Mouse (Mus musculus) forebrain, postnatal 0 days (tissue): ENCODE measurements at regions not wholly inside any gene's neighbourhood (a gene's known extent, or its start where the extent isn't known, plus 50 kb on each side); places are given as distances from the start of the nearest gene placed in this dataset.

ENCODE experiments used
- ATAC-seq: fragments of 200-750 bp; cut with Nextera tagmentation; 2 replicates; pipeline ENCODE4 v1.8.0; 2017; ENCODE audit warnings: mild to moderate bottlenecking, moderate library complexity
- DNase-seq: peaks from one replicate; pipeline ENCODE4 v3.0.0-alpha.2; 2015
- H3K27ac ChIP-seq: fragments of 300-500 bp; sonication (generic); 2 replicates; pipeline ENCODE4 v1.5.1; 2014; ENCODE audit warnings: low read depth, mild to moderate bottlenecking, antibody characterized with exemption, low read length, moderate library complexity, mixed read lengths
- H3K27me3 ChIP-seq: fragments of 300-500 bp; sonication (generic); 2 replicates; pipeline ENCODE4 v1.6.1; 2014; ENCODE audit warnings: mild to moderate bottlenecking, low read length, mixed read lengths; ENCODE audit not compliant: insufficient read depth
- H3K36me3 ChIP-seq: fragments of 300-500 bp; sonication (generic); 2 replicates; pipeline ENCODE4 v1.6.1; 2014; ENCODE audit warnings: mild to moderate bottlenecking, moderate library complexity; ENCODE audit not compliant: insufficient read depth
- H3K4me1 ChIP-seq: fragments of 300-500 bp; sonication (generic); 2 replicates; pipeline ENCODE4 v1.6.1; 2014; ENCODE audit warnings: antibody characterized with exemption; ENCODE audit not compliant: insufficient read depth
- H3K4me2 ChIP-seq: fragments of 300-500 bp; sonication (generic); 2 replicates; pipeline ENCODE4 v1.6.1; 2014; ENCODE audit warnings: low read depth, mild to moderate bottlenecking, moderate library complexity
- H3K4me3 ChIP-seq: fragments of 300-500 bp; sonication (generic); 2 replicates; pipeline ENCODE4 v1.5.1; 2014; ENCODE audit warnings: low read depth, low read length, mixed read lengths
- H3K9ac ChIP-seq: fragments of 300-500 bp; sonication (generic); 2 replicates; pipeline ENCODE4 v1.6.1; 2014; ENCODE audit warnings: mild to moderate bottlenecking
- H3K9me3 ChIP-seq: fragments of 300-500 bp; sonication (generic); 2 replicates; pipeline ENCODE4 v1.6.1; 2016; ENCODE audit warnings: low read length
- CTCF ChIP-seq: sonication (generic); IDR thresholded peaks from 2 replicates; pipeline ENCODE4 v1.5.1; 2016; ENCODE audit warnings: antibody characterized with exemption, control low read depth, low read depth
- WGBS: fragments of 180-500 bp; shearing (Covaris S2); extraction: QIAGEN DNeasy Blood & Tissue Kit; methylation state at CpG from one replicate; pipeline ENCODE4 v1.1.7; 2014; 5-methylcytosine and 5-hydroxymethylcytosine counted together

- H3K4me1 ChIP-seq: no peaks in the 10 kb centered on the region
- no peak for TF ChIP-seq CTCF
- H3K4me2 ChIP-seq: no peak overlapping the region
- ATAC-seq: no peak
- no peak overlapping the region for H3K9ac ChIP-seq
- no peak overlapping the region for H3K4me3 ChIP-seq
- no peak for DNase-seq
- H3K27ac ChIP-seq: no peak overlapping the region
- H3K27me3 ChIP-seq: no peaks in the 10 kb centered on the region
- no peaks in the 10 kb centered on the region for H3K9me3 ChIP-seq
- WGBS: 67% methylated on average over 4 of the region's 4 CpGs
- H3K36me3 ChIP-seq: no peaks in the 10 kb centered on the region
Measured at GRCm38 (mm10) chr12:95937705-95938104, 245.7 kb downstream of the Flrt2 start.

DNA sequence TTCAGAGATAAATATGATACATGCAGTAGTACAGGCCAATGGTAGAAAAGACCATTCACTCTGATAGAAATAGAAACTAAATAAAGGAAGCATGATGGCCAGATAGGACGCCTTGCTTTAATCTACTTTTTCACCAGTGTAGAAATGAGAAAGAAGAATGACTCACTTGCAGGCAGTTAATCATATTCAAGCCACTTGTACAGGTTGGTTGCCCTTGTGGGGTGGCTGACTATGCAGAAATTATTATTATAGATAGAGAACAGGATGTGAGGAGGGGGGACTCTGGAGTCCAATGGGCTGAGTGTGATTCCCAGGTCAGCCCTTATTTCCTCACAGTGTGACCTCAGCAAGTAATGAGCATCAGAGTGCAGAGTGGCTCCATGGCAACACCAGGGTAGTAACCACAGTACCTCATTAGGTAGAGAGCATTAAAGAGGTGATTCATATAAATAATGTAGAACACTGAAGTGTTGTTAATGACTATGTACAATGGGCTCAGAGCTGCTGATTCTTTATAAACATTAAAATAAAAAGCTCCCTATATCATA lies 248.5 kb downstream of the Flrt2 start:
- H3K4me3 ChIP-seq: no peak overlapping the region
- no peak overlapping the region for H3K4me2 ChIP-seq
- 87% methylated on average over 1 of the region's 1 CpGs for WGBS
- H3K9me3 ChIP-seq: no peaks in the 10 kb centered on the region
- no peaks in the 10 kb centered on the region for H3K27me3 ChIP-seq
- no peak for ATAC-seq
- no peak overlapping the region for H3K9ac ChIP-seq
- no peak for DNase-seq
- H3K27ac ChIP-seq: no peak overlapping the region
- no peak for TF ChIP-seq CTCF
- no peaks in the 10 kb centered on the region for H3K36me3 ChIP-seq
- no peaks in the 10 kb centered on the region for H3K4me1 ChIP-seq

DNA sequence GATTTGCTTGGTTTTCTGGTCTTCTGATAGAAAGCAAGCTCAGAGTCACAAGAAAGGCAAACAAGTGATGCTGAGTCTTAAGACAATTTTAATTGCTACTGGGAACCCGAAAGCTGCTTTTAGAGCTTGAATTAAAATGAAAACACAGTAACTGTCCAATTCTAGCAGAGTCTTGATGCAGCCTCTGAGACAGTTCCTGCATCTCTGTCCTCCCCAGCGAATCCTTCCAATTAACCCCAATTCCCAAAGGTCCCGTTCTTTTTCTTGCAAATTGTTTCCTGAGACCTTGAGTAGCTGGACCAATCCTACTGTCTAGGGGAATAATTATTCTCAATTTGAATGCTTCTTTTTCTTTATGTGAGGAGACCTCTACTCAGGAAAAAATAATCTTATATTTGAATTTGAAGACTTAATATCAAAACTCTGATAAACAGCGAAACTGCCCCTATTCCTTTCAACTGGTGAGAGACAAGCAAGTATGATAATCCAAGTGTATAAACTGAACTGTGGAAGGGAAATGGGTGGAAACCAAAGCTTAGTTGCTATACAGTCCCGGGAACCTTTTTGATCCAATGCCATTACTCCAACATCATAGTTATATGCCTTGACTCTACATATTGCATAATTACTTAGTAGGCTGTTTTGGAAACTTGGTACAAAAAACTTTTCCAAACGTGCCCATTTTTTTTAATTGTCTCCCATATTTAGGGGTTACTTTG lies 267.9 kb downstream of the Flrt2 start:
- Histone ChIP-seq H3K27ac (no peak overlapping the region), H3K4me2 (no peak overlapping the region), H3K36me3 (no peaks in the 10 kb centered on the region), H3K4me1 (no peaks in the 10 kb centered on the region), H3K9ac (no peak overlapping the region), H3K9me3 (no peaks in the 10 kb centered on the region), H3K4me3 (no peak overlapping the region), H3K27me3 (no peaks in the 10 kb centered on the region)
- TF ChIP-seq CTCF: no peak
- ATAC-seq: no peak
- WGBS: 17% methylated on average over 6 of the region's 6 CpGs
- no peak for DNase-seq

DNA sequence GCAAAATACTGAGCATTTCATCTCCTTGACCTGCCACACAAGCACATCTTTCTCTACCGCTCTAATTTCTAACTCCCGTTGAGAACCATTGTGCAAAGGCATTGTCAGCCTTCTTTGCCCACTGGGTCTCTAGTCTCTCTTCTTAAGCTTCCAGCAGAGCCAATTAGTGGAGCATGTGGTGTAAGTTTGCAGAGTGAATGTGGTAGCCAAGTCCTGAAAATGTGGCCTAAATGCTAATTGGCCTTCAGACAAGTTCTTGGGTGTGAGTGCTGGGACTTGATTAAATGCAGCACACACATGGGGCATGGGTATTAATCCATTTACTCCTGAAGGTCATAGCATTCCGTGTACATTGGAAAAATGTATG lies 268.5 kb downstream of the Flrt2 start:
- H3K9me3 ChIP-seq: no peaks in the 10 kb centered on the region
- H3K4me3 ChIP-seq: no peak overlapping the region
- no peaks in the 10 kb centered on the region for H3K27me3 ChIP-seq
- H3K4me1 ChIP-seq: no peaks in the 10 kb centered on the region
- 9% methylated on average over 3 of the region's 3 CpGs for WGBS
- TF ChIP-seq CTCF: no peak
- H3K9ac ChIP-seq: no peak overlapping the region
- ATAC-seq: peak; percentile 51; the same call in 1 of the 2 replicates
- peak; percentile 32 for DNase-seq
- no peak overlapping the region for H3K4me2 ChIP-seq
- no peak overlapping the region for H3K27ac ChIP-seq
- no peaks in the 10 kb centered on the region for H3K36me3 ChIP-seq

DNA sequence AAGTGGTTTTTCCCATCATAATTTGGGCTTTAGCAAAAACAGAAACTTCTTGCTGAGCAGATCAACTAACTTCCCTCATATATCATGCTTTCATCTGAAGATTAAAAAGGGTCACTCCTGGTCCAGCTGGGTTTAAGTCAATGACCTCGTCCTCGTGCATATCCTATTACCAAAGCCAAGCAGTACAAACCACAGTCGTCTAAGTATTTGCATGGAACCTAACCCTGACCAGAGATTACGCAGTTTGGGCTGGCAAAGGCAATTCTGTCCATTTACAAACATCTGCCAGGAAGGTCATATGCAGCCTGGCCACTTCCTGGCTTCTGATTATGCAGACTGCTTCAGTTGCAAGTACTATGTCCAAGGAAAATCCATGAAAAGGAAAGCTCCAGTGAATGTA lies 270.8 kb downstream of the Flrt2 start:
- no peaks in the 10 kb centered on the region for H3K4me1 ChIP-seq
- H3K4me2 ChIP-seq: no peak overlapping the region
- no peaks in the 10 kb centered on the region for H3K9me3 ChIP-seq
- TF ChIP-seq CTCF: no peak
- no peaks in the 10 kb centered on the region for H3K27me3 ChIP-seq
- DNase-seq (no peak), ATAC-seq (no peak)
- WGBS: 69% methylated on average over 4 of the region's 4 CpGs
- H3K36me3 ChIP-seq: no peaks in the 10 kb centered on the region
- H3K27ac ChIP-seq: no peak overlapping the region
- H3K9ac ChIP-seq: no peak overlapping the region
- H3K4me3 ChIP-seq: no peak overlapping the region

DNA sequence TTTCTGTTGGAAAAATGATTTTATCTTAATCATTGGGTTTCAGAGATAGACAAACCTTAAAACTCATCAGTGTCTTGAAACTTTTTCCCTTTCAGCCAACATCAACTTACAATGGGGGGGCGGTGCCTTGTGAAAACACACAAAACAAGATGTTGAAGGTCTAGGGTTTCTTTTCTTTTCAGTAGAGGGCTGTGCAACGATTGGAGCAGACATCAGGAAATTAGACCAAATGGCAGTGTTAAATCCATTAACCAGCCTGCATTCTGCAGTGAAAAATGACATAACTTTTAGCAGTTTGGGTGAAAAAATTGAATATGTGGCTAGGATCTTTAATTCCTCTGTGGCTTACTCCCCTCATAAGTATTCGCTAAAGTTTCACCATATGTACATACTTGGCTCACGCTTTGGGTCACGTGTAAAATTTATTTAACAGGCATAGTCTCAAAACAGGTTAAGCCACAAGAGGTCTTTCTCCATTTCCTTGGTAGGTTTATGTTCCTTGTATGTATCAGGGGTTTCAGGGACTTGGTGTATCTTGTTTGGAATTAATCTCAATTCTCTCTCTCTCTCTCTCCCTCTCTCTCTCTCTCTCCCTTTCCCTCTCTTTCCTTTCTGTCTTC lies 296.8 kb downstream of the Flrt2 start:
- no peak for DNase-seq
- ATAC-seq: no peak
- no peaks in the 10 kb centered on the region for H3K9me3 ChIP-seq

DNA sequence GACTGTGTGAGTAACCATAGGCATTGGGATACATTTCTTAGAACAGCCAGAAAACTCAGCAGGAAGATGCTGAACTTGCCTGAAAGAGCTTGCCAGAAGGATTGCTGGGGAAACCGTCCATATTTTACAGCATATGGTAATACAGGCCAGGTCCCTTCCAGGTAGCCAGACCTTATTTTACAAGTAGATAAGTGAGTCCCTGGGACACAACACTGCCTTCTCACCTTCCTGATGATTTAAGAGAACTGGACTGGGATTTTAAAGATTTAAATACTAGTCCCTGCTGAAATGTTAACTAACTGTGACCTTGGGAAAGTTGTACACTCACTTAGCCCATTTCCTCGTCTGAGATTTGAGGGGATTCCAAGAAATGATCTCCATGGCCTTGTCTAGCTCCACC lies 302.9 kb downstream of the Flrt2 start:
- no peak for TF ChIP-seq CTCF
- H3K9ac ChIP-seq: no peak overlapping the region
- H3K4me3 ChIP-seq: no peak overlapping the region
- H3K27ac ChIP-seq: no peak overlapping the region
- no peak for DNase-seq
- H3K9me3 ChIP-seq: no peaks in the 10 kb centered on the region
- no peaks in the 10 kb centered on the region for H3K4me1 ChIP-seq
- no peaks in the 10 kb centered on the region for H3K27me3 ChIP-seq
- no peaks in the 10 kb centered on the region for H3K36me3 ChIP-seq
- 36% methylated on average over 2 of the region's 2 CpGs for WGBS
- H3K4me2 ChIP-seq: no peak overlapping the region
- no peak for ATAC-seq

More for the DNA sequence above, 296.8 kb downstream of the Flrt2 start:
- no peak overlapping the region for H3K4me2 ChIP-seq
- TF ChIP-seq CTCF: no peak
- no peaks in the 10 kb centered on the region for H3K36me3 ChIP-seq
- H3K9ac ChIP-seq: no peak overlapping the region
- H3K4me3 ChIP-seq: no peak overlapping the region
- no peak overlapping the region for H3K27ac ChIP-seq
- H3K4me1 ChIP-seq: no peaks in the 10 kb centered on the region
- H3K27me3 ChIP-seq: no peaks in the 10 kb centered on the region
- WGBS: 71% methylated on average over 5 of the region's 5 CpGs
